Mouse (Mus musculus): Measurements from ENCODE around the gene Tor2a. TPM values are rescaled to one million over a fixed set of nuclear protein-coding genes. Genes with fewer than 3 reads are reported as not detected.

The Tor2a gene
- total RNA-seq, 2 experiments from 2014 or later = 3.7 to 4.9 TPM

- peak within 1 kb of the TSS; percentile 90 for H3K4me3 ChIP-seq
- intact Hi-C loops (cut with DNase I) = no loop called here
Measured at GRCm38 (mm10) chr2:32775359-32776074, 18.5 kb downstream of the Tor2a start, which contains the start of the genes Ttc16 and Ptrh1. TSS of gene Ttc16 (minus strand) at chr2:32775633. TSS of gene Ptrh1 (plus strand) at chr2:32775786.

GRCm38 (mm10) chr2:32776192-32776591, 19.2 kb downstream of the Tor2a start:
- intact Hi-C loops (cut with DNase I) = no loop called here
- H3K27ac ChIP-seq = peak overlapping the region; percentile 91
- H3K4me3 ChIP-seq = peak overlapping the region; percentile 90
- TF ChIP-seq CTCF (IDR thresholded peaks at IDR 0.05) = no peak
- no peak for DNase-seq

More at GRCm38 (mm10) chr2:32775359-32776074, 18.5 kb downstream of the Tor2a start, which contains the start of the genes Ttc16 and Ptrh1:
- TF ChIP-seq CTCF (IDR thresholded peaks at IDR 0.05) = no peak
- DNase-seq = peak; percentile 99
- peak within 1 kb of the TSS; percentile 91 for H3K27ac ChIP-seq

- intact Hi-C loops (cut with DNase I) = no loop called here
- Histone ChIP-seq H3K4me3 (no peak overlapping the region), H3K27ac (no peak overlapping the region)
- no peak for DNase-seq
- TF ChIP-seq CTCF (IDR thresholded peaks at IDR 0.05) = no peak
Measured at GRCm38 (mm10) chr2:32778081-32778480, 21.0 kb downstream of the Tor2a start.

- DNase-seq = peak; percentile 81
- H3K4me3 ChIP-seq = no peak overlapping the region
- intact Hi-C loops (cut with DNase I) = loop anchor here (1.0 kb wide), 1 partner anchor 75 kb away; no protein-coding TSS in a partner anchor
- no peak overlapping the region for H3K27ac ChIP-seq
- TF ChIP-seq CTCF (IDR thresholded peaks at IDR 0.05) = peak; percentile 93
Measured at GRCm38 (mm10) chr2:32779131-32779530, 22.1 kb downstream of the Tor2a start.

- no peak overlapping the region for H3K4me3 ChIP-seq
- no peak overlapping the region for H3K27ac ChIP-seq
- no peak for DNase-seq
- intact Hi-C loops (cut with DNase I) = loop anchor here (1.0 kb wide), 1 partner anchor 75 kb away; no protein-coding TSS in a partner anchor
- TF ChIP-seq CTCF (IDR thresholded peaks at IDR 0.05) = no peak
Measured at GRCm38 (mm10) chr2:32779714-32780113, 22.7 kb downstream of the Tor2a start.

GRCm38 (mm10) chr2:32781710-32782109, 24.7 kb downstream of the Tor2a start:
- no peak for TF ChIP-seq CTCF (IDR thresholded peaks at IDR 0.05)
- intact Hi-C loops (cut with DNase I) = no loop called here
- H3K4me3 ChIP-seq = no peak overlapping the region
- no peak overlapping the region for H3K27ac ChIP-seq
- no peak for DNase-seq

GRCm38 (mm10) chr2:32784048-32784681, 27.1 kb downstream of the Tor2a start, which contains the start of gene Cfap157:
TSS of gene Cfap157 (minus strand) at chr2:32784428.
- no peak for TF ChIP-seq CTCF (IDR thresholded peaks at IDR 0.05)
- Histone ChIP-seq H3K4me3 (peak within 1 kb of the TSS; percentile 62), H3K27ac (peak within 1 kb of the TSS; percentile 82)
- intact Hi-C loops (cut with DNase I) = no loop called here
- DNase-seq = no peak

- no peak for DNase-seq
- Histone ChIP-seq H3K4me3 (no peak overlapping the region), H3K27ac (no peak overlapping the region)
- intact Hi-C loops (cut with DNase I) = no loop called here
- TF ChIP-seq CTCF (IDR thresholded peaks at IDR 0.05) = peak; percentile 61
Measured at GRCm38 (mm10) chr2:32787176-32787575, 30.1 kb downstream of the Tor2a start.

GRCm38 (mm10) chr2:32788581-32788980, 31.5 kb downstream of the Tor2a start:
- DNase-seq = no peak
- no peak overlapping the region for H3K27ac ChIP-seq

GRCm38 (mm10) chr2:32791297-32791696, 34.3 kb downstream of the Tor2a start:
- peak overlapping the region; percentile 48 for H3K27ac ChIP-seq
- no peak overlapping the region for H3K4me3 ChIP-seq
- peak; percentile 74 for DNase-seq
- intact Hi-C loops (cut with DNase I) = no loop called here
- no peak for TF ChIP-seq CTCF (IDR thresholded peaks at IDR 0.05)

More at GRCm38 (mm10) chr2:32788581-32788980, 31.5 kb downstream of the Tor2a start:
- H3K4me3 ChIP-seq = no peak overlapping the region
- TF ChIP-seq CTCF (IDR thresholded peaks at IDR 0.05) = no peak
- intact Hi-C loops (cut with DNase I) = no loop called here

GRCm38 (mm10) chr2:32795748-32796418, 38.8 kb downstream of the Tor2a start:
- Histone ChIP-seq H3K27ac (no peak overlapping the region), H3K4me3 (no peak overlapping the region)
- DNase-seq = no peak
- no peak for TF ChIP-seq CTCF (IDR thresholded peaks at IDR 0.05)
- intact Hi-C loops (cut with DNase I) = no loop called here

- no peak overlapping the region for H3K4me3 ChIP-seq
- no peak for DNase-seq
- intact Hi-C loops (cut with DNase I) = no loop called here
- H3K27ac ChIP-seq = no peak overlapping the region
- no peak for TF ChIP-seq CTCF (IDR thresholded peaks at IDR 0.05)
Measured at GRCm38 (mm10) chr2:32798251-32798962, 41.4 kb downstream of the Tor2a start.

Measured in gastrocnemius, adult 2 months (tissue).